Mouse (Mus musculus) erythroblast, embryonic 14.5 days (primary cell): ENCODE data around the gene Ano6.

Experiments used
- GATA1 ChIP-seq: IDR thresholded peaks from 2 replicates; pipeline ENCODE4 v1.6.1; 2012; ENCODE audit warnings: low read length, inconsistent platforms, mixed read lengths
- TAL1 ChIP-seq: IDR thresholded peaks from 3 replicates; pipeline ENCODE4 v1.6.1; 2012; ENCODE audit warnings: low read length, inconsistent platforms, mixed read lengths

DNA sequence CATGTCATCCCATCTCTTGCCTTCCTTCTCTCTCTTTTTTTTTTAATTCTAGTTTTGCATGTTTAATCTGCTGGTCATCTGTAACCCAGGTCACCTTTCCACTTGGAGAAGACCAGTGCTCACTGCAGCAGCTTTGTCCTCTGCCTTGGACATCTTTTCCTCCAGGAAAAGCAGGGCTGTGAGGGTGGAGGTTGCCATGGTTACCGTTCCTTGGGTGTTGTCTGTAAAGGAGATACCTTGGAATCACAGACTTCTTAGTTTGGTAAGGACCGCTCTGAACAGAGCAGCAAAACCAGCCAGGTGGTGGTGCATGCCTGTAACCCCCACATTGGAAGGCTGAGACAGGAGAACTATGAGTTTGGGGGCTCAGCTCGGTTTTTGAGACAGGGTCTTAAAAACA is 26.9 kb downstream of the Ano6 start:
- TF ChIP-seq TAL1, result no peak
- no peak for TF ChIP-seq GATA1
